Mouse (Mus musculus) gastrocnemius, postnatal 10 days (tissue): ENCODE data around the gene Xlr3b. TPM values are rescaled to one million over a fixed set of nuclear protein-coding genes. Genes with fewer than 3 reads are reported as not detected.
"Not testable (repeated sequence)": the region's sequence is repeated elsewhere in the genome, so short reads cannot be mapped to it uniquely, and the experiment has no call there.

Source experiments
- DNase-seq: peaks from one replicate; pipeline ENCODE4 v3.0.0; 2021; ENCODE audit warnings: mixed read lengths
- long read RNA-seq, 2 experiments: library from polyadenylated mRNA; stranded (forward); transcript quantifications; one replicate each; pipeline ENCODE4 v2.0.0; 2021
- total RNA-seq, 2 experiments: library from RNA; stranded (reverse); gene quantifications; 2 replicates each; pipeline ENCODE4 v1.2.3; 2021

Xlr3b gene
- 1 to 10 TPM; 6.6 to 8.4 TPM for total RNA-seq
- long read RNA-seq, experiment 1, transcript Xlr3b-201 (9 exons, 1,564 nt), result major isoform, 6 of 14 reads
- long read RNA-seq, experiment 1, partial matches to known transcripts, result 0 of 14 reads
- long read RNA-seq, experiment 1, other reads (novel, unspliced or antisense), result 7 of 14 reads
- long read RNA-seq, experiment 2, transcript Xlr3b-201 (9 exons, 1,564 nt), result major isoform, 9 of 21 reads
- long read RNA-seq, experiment 2, partial matches to known transcripts, result 2 of 21 reads
- long read RNA-seq, experiment 2, other reads (novel, unspliced or antisense), result 9 of 21 reads

DNA sequence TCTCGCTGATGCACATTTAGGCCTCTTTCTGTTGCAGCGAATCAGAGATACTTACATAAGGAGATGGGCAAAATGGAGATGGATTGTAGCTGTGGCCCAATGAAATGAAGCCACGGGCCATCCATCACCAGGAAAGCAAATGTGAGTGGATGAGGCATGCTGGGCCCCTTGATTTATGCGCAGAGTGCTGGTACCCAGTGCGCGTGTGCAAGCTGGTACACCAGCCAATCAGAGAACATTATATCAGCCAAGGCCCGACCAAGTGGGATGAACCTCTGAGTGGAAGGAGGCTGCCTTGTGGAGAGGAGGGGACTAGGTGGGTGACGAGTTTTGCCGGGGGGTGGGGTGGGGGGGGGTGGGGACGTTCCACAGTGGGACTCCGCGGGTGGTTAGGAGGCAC, at the start of gene Xlr3b:
TSS of gene Xlr3b (plus strand) at position 274 of the 400 bp plus-strand sequence.
- not testable (repeated sequence) for DNase-seq

DNA sequence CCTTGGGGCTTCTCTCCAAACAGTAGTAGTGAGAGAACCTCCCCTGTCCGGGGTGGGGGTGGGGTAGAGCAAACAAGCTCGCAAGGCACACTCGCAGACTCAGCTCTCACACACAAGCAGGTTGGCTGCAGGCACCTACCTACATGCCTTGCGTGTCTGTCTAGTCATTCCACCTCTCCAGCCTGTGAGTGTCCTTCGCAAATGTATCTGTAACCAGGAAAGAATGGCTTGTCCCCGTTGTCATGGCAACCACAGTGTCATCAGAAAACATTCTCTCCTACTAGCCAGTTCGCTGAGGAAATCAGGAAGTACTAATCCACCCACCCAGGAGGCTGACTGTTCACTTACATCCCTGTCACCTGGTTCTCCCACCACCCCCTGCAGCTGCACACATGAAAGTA, 48.8 kb upstream of the Xlr3b start:
- not testable (repeated sequence) for DNase-seq

DNA sequence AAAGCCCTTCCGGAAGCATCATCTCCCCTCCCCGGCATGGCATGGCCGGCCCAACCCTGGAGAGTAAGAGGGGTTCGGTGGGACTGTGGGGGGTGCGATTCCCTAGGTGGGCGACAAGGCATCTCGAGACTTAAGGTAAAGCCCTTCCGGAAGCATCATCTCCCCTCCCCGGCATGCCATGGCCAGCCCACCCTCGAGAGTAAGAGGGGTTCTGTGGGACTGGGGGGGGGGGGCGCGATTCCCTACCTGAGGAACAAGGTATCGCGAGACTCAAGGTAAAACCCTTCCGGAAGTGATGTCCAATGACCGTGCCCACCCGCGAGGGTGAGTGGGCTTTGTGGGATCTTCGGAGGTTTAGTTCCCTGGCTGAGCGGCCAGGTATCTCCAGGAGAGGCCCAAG, 43.5 kb upstream of the Xlr3b start, which contains the start of gene Xlr5b:
TSS of gene Xlr5b (plus strand) at position 301 of the 400 bp plus-strand sequence.
- not testable (repeated sequence) for DNase-seq

DNA sequence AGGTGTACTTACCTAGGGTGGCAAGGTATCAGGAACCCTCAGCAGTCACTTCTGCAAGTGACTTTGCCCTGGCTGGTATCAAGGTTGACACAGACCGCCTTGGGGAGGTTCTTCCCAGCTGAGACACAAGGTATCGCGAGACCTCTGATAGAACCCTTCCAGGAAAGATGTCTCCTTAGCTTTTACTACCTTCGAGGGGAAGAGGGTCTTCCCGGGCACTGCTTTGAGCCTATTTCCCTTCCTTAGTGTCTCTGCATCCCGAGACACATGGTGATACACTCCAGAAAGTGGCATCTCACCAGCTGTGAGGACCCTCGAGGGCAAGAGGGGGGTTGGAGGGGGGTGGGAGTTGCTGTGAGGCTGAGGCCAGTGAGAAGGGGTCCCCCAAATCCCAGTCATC, 42.7 kb upstream of the Xlr3b start, which contains the start of gene DXBay18:
TSS of gene DXBay18 (minus strand) at position 101 of the 400 bp plus-strand sequence.
- DNase-seq, result not testable (repeated sequence)

GRCm38 (mm10) chrX:73176889-73177288, 15.1 kb upstream of the Xlr3b start, which contains the start of gene Spin2d:
Spin2d (minus strand) TSS chrX:73176989.
- not testable (repeated sequence) for DNase-seq

DNA sequence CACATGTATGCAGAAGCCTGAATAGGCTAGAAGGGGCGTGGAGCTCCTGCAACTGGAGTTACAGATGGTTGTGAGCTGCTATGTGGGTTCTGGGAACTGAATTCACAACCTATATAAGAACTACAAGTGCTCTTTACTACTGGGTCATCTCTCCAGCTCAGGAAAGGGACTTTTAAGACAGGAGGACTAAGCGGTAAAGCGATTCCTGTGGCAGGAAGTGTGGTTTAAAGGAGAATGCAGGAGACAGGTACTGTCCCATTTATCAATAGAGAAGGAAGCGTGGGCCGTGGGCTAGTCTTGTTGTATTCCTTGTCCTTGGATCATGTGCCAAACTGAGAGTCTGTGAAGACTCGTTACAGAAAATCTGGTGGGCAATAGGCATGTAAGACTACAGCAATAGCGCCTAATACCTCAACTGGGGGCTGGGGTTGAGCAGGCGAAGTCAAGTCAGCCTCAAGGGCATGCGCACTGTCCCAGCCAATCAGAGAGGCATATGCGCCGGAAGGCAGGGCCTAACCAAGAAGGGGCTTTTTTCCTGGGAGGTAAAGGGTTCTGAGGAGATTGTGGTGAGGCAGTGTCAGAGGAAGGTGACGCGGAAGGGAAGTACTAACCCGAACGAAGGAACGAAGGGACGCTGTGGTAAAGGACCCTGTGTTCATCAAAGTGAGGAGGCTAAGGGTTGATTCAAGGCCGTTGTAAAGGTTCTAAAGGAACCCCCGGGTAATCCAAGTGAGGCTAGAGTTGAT, 22.0 kb downstream of the Xlr3b start, which contains the start of gene Xlr4b:
TSS of gene Xlr4b (plus strand) at position 515 of the 746 bp plus-strand sequence.
- DNase-seq, result not testable (repeated sequence)

DNA sequence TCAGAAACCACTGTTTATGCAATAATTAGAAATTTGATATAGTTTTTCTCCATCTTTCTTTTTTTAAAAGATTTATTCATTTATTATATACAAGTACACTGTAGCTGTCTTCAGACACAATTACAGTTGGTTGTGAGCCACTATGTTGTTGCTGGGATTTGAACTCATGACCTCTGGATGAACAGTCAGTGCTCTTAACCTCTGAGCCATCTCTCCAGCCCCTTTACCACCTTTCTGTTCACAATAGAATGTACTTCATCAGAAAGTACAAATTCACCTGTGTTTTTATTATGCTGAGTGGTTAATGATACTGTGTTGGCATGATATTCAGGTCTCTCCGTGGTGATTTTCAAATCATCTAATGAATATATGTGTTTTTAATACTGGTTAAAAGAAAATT, 33.4 kb downstream of the Xlr3b start:
- DNase-seq, result no peak

- DNase-seq, result peak; percentile 67
Measured at GRCm38 (mm10) chrX:73227914-73228605, 36.1 kb downstream of the Xlr3b start, which contains the start of gene F8a. F8a (plus strand) TSS chrX:73228291.

GRCm38 (mm10) chrX:73228606-73229214, 36.7 kb downstream of the Xlr3b start:
- peak; percentile 52 for DNase-seq

GRCm38 (mm10) chrX:73229288-73229687, 37.3 kb downstream of the Xlr3b start:
- DNase-seq, result no peak

- not testable (repeated sequence) for DNase-seq
Measured at GRCm38 (mm10) chrX:73242821-73243325, 50.9 kb downstream of the Xlr3b start, which contains the start of gene Xlr4c. Xlr4c (minus strand) TSS chrX:73243130.

Other genes starting within 250 kb of the Xlr3b start
- gene Zfp185, start 204.9 kb upstream of the Xlr3b start, total RNA-seq, result 10 to 100 TPM; 12.5 to 15.7 TPM
- gene Pnma5, start 155.1 kb upstream of the Xlr3b start, total RNA-seq, result not detected
- gene Pnma3, start 127.4 kb upstream of the Xlr3b start, total RNA-seq, result under 1 TPM in 1 of 2 experiments, not detected in 1; 0.12 TPM
- gene Xlr4a, start 109.7 kb upstream of the Xlr3b start, total RNA-seq, result not detected
- gene Xlr3a, start 95.1 kb upstream of the Xlr3b start, total RNA-seq, result under 1 TPM; 0.20 to 0.59 TPM
- gene Gm14685, start 75.2 kb upstream of the Xlr3b start, total RNA-seq, result not detected
- gene Xlr5b, start 43.4 kb upstream of the Xlr3b start, total RNA-seq, result not detected
- gene DXBay18, start 42.8 kb upstream of the Xlr3b start, total RNA-seq, result not detected
- not detected for gene Spin2d, start 15.2 kb upstream of the Xlr3b start, total RNA-seq
- gene Xlr4b, start 22.1 kb downstream of the Xlr3b start, total RNA-seq, result not detected
- gene F8a, start 36.1 kb downstream of the Xlr3b start, total RNA-seq, result 1 to 10 TPM; 7.5 to 8.2 TPM
- under 1 TPM in 1 of 2 experiments, not detected in 1; 0.80 TPM for gene Xlr4c, start 50.9 kb downstream of the Xlr3b start, total RNA-seq
- under 1 TPM; 0.38 to 0.45 TPM for gene Xlr3c, start 73.2 kb downstream of the Xlr3b start, total RNA-seq
- not detected for gene Xlr5a, start 100.8 kb downstream of the Xlr3b start, total RNA-seq
- gene Xlr5c, start 100.8 kb downstream of the Xlr3b start, total RNA-seq, result not detected
- gene Gm45015, start 144.6 kb downstream of the Xlr3b start, total RNA-seq, result not detected
- 10 to 100 TPM in 1 of 2 experiments, 1 to 10 TPM in 1; 8.5 to 12.8 TPM for gene Zfp275, start 150.4 kb downstream of the Xlr3b start, total RNA-seq
- not detected for gene Gm18336, start 206.5 kb downstream of the Xlr3b start, total RNA-seq
- under 1 TPM in 1 of 2 experiments, not detected in 1; 0.05 TPM for gene Zfp92, start 218.9 kb downstream of the Xlr3b start, total RNA-seq
- not detected for gene Trex2, start 243.1 kb downstream of the Xlr3b start, total RNA-seq